Mouse (Mus musculus): ENCODE measurements around the gene Zfp335.

DNA sequence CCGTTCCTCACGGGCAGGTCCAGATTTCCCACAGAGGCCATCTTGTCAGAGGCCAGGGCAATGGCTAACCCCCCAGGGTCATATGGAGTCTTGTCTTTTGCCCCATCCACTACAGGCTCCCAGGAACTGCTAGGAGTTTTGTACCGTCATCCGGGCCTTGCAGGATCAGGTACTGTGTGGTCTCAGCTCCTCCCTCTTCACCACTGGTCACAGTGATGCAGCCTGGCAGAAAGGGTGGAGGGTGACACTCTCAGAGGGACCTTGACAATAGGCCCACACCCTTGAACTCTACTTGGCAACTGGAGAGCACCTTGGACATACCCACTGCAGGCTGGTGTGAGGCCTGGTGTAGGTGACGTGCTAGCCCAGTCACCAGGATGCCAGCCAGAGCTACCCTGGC lies 3.5 kb downstream of the Zfp335 start:
- no peak for TF ChIP-seq CTCF (IDR thresholded peaks at IDR 0.05; ENCODE audit: low read depth)
- TF ChIP-seq EP300 (IDR thresholded peaks at IDR 0.05; ENCODE audit: low read depth): no peak
